Mouse (Mus musculus): ENCODE data around the gene Gm11168. TPM values are rescaled to one million over a fixed set of nuclear protein-coding genes. Genes with fewer than 3 reads are reported as not detected.
"Not testable (repeated sequence)": the region's sequence is repeated elsewhere in the genome, so short reads cannot be mapped to it uniquely, and the experiment has no call there.

Gene Gm11168
- polyA plus RNA-seq (2016; fragmentation: Nextera tagmentation; extraction: Ambion mirVana), result not detected in 2 replicates

GRCm38 (mm10) chr9:3002794-3003396 lies at the start of gene Gm11168:
Gm11168 (plus strand) TSS chr9:3003346.
- not testable (repeated sequence) for H3K27me3 ChIP-seq (replicated peaks); H3K27ac ChIP-seq; H3K9ac ChIP-seq; H3K4me2 ChIP-seq (replicated peaks); H3K9me3 ChIP-seq; H3K36me3 ChIP-seq; ATAC-seq (ENCODE audit: low FRiP score, low read depth); H3K4me1 ChIP-seq
- WGBS, result 73% methylated on average over 6 of the region's 14 CpGs
- 0 out of 2 replicates have a peak within 1 kb of the TSS, but pooled peaks have one; percentile 13 for H3K4me3 ChIP-seq

- not testable (repeated sequence) for H3K27me3 ChIP-seq (replicated peaks); H3K9me3 ChIP-seq; H3K4me1 ChIP-seq; ATAC-seq (ENCODE audit: low FRiP score, low read depth); H3K36me3 ChIP-seq; H3K4me3 ChIP-seq; H3K27ac ChIP-seq; H3K9ac ChIP-seq; H3K4me2 ChIP-seq (replicated peaks)
- WGBS, result 72% methylated on average over 12 of the region's 12 CpGs
Measured at GRCm38 (mm10) chr9:3000445-3000972, 2.6 kb upstream of the Gm11168 start, which contains the start of gene Gm10722. Gm10722 (plus strand) TSS chr9:3000922.

DNA sequence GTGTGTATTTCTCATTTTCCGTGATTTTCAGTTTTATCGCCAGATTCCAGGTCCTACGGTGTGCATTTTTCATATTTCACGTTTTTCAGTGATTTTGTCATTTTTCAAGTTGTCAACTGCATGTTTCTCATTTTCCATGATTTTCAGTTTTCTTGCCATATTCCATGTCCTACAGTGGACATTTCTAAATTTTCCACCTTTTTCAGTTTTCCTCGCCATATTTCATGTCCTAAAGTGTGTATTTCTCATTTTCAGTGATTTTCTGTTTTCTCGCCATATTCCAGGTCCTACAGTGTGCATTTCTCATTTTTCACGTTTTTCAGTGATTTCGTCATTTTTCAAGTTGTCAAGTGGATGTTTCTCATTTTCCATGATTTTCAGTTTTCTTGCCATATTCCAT lies 2.1 kb upstream of the Gm11168 start:
- not testable (repeated sequence) for H3K4me2 ChIP-seq (replicated peaks); ATAC-seq (ENCODE audit: low FRiP score, low read depth)
- 66% methylated on average over 8 of the region's 8 CpGs for WGBS

DNA sequence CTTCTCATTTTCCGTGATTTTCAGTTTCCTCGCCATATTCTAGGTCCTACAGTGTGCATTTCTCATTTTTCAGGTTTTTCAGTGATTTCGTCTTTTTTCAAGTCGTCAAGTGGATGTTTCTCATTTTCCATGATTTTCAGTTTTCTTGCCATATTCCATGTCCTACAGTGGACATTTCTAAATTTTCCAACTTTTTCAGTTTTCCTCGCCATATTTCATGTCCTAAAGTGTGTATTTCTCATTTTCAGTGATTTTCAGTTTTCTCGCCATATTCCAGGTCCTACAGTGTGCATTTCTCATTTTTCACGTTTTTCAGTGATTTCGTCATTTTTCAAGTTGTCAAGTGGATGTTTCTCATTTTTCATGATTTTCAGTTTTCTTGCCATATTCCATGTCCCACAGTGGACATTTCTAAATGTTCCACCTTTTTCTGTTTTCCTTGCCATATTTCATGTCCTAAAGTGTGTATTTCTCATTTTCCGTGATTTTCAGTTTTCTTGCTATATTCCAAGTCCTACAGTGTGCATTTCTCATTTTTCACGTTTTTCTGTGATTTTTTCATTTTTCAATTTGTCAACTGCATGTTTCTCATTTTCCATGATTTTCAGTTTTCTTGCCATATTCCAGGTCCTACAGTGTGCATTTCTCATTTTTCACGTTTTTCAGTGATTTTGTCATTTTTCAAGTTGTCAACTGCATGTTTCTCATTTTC lies 1.0 kb upstream of the Gm11168 start:
- WGBS, result 69% methylated on average over 9 of the region's 11 CpGs

More for the DNA sequence above, 2.1 kb upstream of the Gm11168 start:
- H3K4me3 ChIP-seq; H3K27ac ChIP-seq; H3K36me3 ChIP-seq; H3K4me1 ChIP-seq; H3K9ac ChIP-seq; H3K9me3 ChIP-seq; H3K27me3 ChIP-seq (replicated peaks): not testable (repeated sequence)

DNA sequence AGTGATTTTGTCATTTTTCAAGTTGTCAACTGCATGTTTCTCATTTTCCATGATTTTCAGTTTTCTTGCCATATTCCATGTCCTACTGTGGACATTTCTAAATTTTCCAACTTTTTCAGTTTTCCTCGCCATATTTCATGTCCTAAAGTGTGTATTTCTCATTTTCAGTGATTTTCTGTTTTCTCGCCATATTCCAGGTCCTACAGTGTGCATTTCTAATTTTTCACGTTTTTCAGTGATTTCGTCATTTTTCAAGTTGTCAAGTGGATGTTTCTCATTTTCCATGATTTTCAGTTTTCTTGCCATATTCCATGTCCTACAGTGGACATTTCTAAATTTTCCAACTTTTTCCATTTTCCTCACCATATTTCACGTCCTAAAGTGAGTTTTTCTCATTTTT lies 3.0 kb downstream of the Gm11168 start:
- H3K4me3 ChIP-seq; H3K4me1 ChIP-seq; H3K36me3 ChIP-seq; H3K27ac ChIP-seq; H3K9me3 ChIP-seq; H3K9ac ChIP-seq; ATAC-seq (ENCODE audit: low FRiP score, low read depth); H3K27me3 ChIP-seq (replicated peaks); H3K4me2 ChIP-seq (replicated peaks): not testable (repeated sequence)
- WGBS, result 77% methylated on average over 1 of the region's 5 CpGs

More for the DNA sequence above, 1.0 kb upstream of the Gm11168 start:
- not testable (repeated sequence) for H3K9ac ChIP-seq; H3K36me3 ChIP-seq; H3K27me3 ChIP-seq (replicated peaks); H3K4me2 ChIP-seq (replicated peaks); H3K27ac ChIP-seq; H3K9me3 ChIP-seq; H3K4me1 ChIP-seq
- H3K4me3 ChIP-seq, result 0 out of 2 replicates have a peak overlapping the region, but pooled peaks have one; percentile 13
- ATAC-seq (ENCODE audit: low FRiP score, low read depth), result peak; percentile 88

GRCm38 (mm10) chr9:3006636-3007035 lies 3.5 kb downstream of the Gm11168 start:
- not testable (repeated sequence) for H3K36me3 ChIP-seq; H3K9me3 ChIP-seq; H3K4me3 ChIP-seq; H3K27me3 ChIP-seq (replicated peaks); H3K9ac ChIP-seq; H3K4me1 ChIP-seq; H3K4me2 ChIP-seq (replicated peaks); H3K27ac ChIP-seq
- WGBS, result 71% methylated on average over 8 of the region's 8 CpGs
- peak; percentile 71; the same call in 1 of the 2 replicates for ATAC-seq (ENCODE audit: low FRiP score, low read depth)

DNA sequence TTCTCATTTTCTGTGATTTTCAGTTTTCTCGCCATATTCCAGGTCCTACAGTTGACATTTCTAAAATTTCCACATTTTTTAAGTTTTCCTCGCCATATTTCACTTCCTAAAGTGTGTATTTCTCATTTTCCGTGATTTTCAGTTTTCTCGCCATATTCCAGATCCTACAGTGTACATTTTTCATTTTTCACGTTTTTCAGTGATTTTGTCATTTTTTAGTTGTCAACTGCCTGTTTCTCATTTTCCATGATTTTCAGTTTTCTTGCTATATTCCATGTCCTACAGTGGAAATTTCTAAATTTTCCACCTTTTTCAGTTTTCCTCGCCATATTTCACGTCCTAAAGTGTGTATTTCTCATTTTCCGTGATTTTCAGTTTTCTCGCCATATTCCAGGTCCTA lies 4.1 kb downstream of the Gm11168 start:
- H3K4me1 ChIP-seq; H3K27ac ChIP-seq; H3K27me3 ChIP-seq (replicated peaks); H3K4me2 ChIP-seq (replicated peaks); H3K4me3 ChIP-seq; H3K36me3 ChIP-seq; H3K9me3 ChIP-seq; H3K9ac ChIP-seq: not testable (repeated sequence)
- peak; percentile 35; the same call in 1 of the 2 replicates for ATAC-seq (ENCODE audit: low FRiP score, low read depth)
- 76% methylated on average over 8 of the region's 9 CpGs for WGBS

GRCm38 (mm10) chr9:3009331-3009730 lies 6.2 kb downstream of the Gm11168 start:
- no CpG with 5 or more reads among the region's 5 CpGs for WGBS
- H3K36me3 ChIP-seq, result not testable (repeated sequence)

GRCm38 (mm10) chr9:3012054-3012621 lies 9.0 kb downstream of the Gm11168 start:
- WGBS, result 86% methylated on average over 3 of the region's 7 CpGs
- ATAC-seq (ENCODE audit: low FRiP score, low read depth); H3K27ac ChIP-seq; H3K4me1 ChIP-seq; H3K4me3 ChIP-seq; H3K9ac ChIP-seq; H3K4me2 ChIP-seq (replicated peaks); H3K36me3 ChIP-seq; H3K9me3 ChIP-seq; H3K27me3 ChIP-seq (replicated peaks): not testable (repeated sequence)

More at GRCm38 (mm10) chr9:3009331-3009730, 6.2 kb downstream of the Gm11168 start:
- ATAC-seq (ENCODE audit: low FRiP score, low read depth), result peak; percentile 38; the same call in 1 of the 2 replicates
- H3K4me1 ChIP-seq; H3K9ac ChIP-seq; H3K9me3 ChIP-seq; H3K4me3 ChIP-seq; H3K4me2 ChIP-seq (replicated peaks); H3K27me3 ChIP-seq (replicated peaks); H3K27ac ChIP-seq: not testable (repeated sequence)

- no CpG with 5 or more reads among the region's 11 CpGs for WGBS
Measured at GRCm38 (mm10) chr9:3012733-3013279, 9.7 kb downstream of the Gm11168 start, which contains the start of gene Gm10721. Gm10721 (plus strand) TSS chr9:3013140.

GRCm38 (mm10) chr9:3015354-3015753 lies 12.2 kb downstream of the Gm11168 start, which contains the start of gene Gm10720:
Gm10720 (plus strand) TSS chr9:3015654.
- not testable (repeated sequence) for ATAC-seq (ENCODE audit: low FRiP score, low read depth); H3K4me3 ChIP-seq; H3K9me3 ChIP-seq; H3K27ac ChIP-seq; H3K9ac ChIP-seq; H3K4me2 ChIP-seq (replicated peaks); H3K36me3 ChIP-seq; H3K4me1 ChIP-seq; H3K27me3 ChIP-seq (replicated peaks)
- 65% methylated on average over 5 of the region's 9 CpGs for WGBS

More at GRCm38 (mm10) chr9:3012733-3013279, 9.7 kb downstream of the Gm11168 start, which contains the start of gene Gm10721:
- H3K27ac ChIP-seq; H3K9ac ChIP-seq; H3K4me3 ChIP-seq; H3K4me2 ChIP-seq (replicated peaks); H3K36me3 ChIP-seq; H3K4me1 ChIP-seq; H3K27me3 ChIP-seq (replicated peaks); H3K9me3 ChIP-seq: not testable (repeated sequence)
- ATAC-seq (ENCODE audit: low FRiP score, low read depth), result peak; percentile 66; the same call in 1 of the 2 replicates

DNA sequence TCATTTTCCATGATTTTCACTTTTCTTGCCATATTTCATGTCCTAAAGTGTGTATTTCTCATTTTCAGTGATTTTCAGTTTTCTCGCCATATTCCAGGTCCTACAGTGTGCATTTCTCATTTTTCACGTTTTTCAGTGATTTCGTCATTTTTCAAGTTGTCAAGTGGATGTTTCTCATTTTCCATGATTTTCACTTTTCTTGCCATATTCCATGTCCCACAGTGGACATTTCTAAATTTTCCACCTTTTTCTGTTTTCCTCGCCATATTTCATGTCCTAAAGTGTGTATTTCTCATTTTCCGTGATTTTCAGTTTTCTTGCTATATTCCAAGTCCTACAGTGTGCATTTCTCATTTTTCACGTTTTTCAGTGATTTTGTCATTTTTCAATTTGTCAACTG lies 12.8 kb downstream of the Gm11168 start:
- not testable (repeated sequence) for H3K4me1 ChIP-seq; H3K9ac ChIP-seq; H3K27me3 ChIP-seq (replicated peaks); H3K36me3 ChIP-seq; H3K4me2 ChIP-seq (replicated peaks); H3K9me3 ChIP-seq; ATAC-seq (ENCODE audit: low FRiP score, low read depth); H3K27ac ChIP-seq; H3K4me3 ChIP-seq
- WGBS, result 77% methylated on average over 6 of the region's 6 CpGs

Data from neural tube, embryonic 12.5 days (tissue).